Mouse (Mus musculus) heart, embryonic 10.5 days (tissue): ENCODE measurements around the gene Atl1. TPM values are rescaled to one million over a fixed set of nuclear protein-coding genes. Genes with fewer than 3 reads are reported as not detected.

Experiments used
- DNase-seq: peaks from one replicate; pipeline ENCODE4 v3.0.0-alpha.2; 2017; ENCODE audit warnings: low spot score
- H3K27ac ChIP-seq: fragments of 300-500 bp; sonication (generic); 2 replicates; pipeline ENCODE4 v1.5.1; 2016; ENCODE audit warnings: mild to moderate bottlenecking
- H3K27me3 ChIP-seq: fragments of 300-500 bp; sonication (generic); 2 replicates; pipeline ENCODE4 v1.6.1; 2016; ENCODE audit warnings: mild to moderate bottlenecking; ENCODE audit not compliant: poor library complexity, insufficient read depth, severe bottlenecking
- H3K36me3 ChIP-seq: fragments of 300-500 bp; sonication (generic); 2 replicates; pipeline ENCODE4 v1.6.1; 2016; ENCODE audit warnings: mild to moderate bottlenecking, moderate library complexity
- H3K4me1 ChIP-seq: fragments of 300-500 bp; sonication (generic); 2 replicates; pipeline ENCODE4 v1.6.1; 2016; ENCODE audit warnings: mild to moderate bottlenecking
- H3K4me3 ChIP-seq: fragments of 300-500 bp; sonication (generic); 2 replicates; pipeline ENCODE4 v1.5.1; 2016; ENCODE audit warnings: mild to moderate bottlenecking, moderate library complexity
- H3K9me3 ChIP-seq: fragments of 300-500 bp; sonication (generic); 2 replicates; pipeline ENCODE4 v1.6.1; 2016; ENCODE audit warnings: mild to moderate bottlenecking, moderate library complexity
- WGBS: fragments of 180-500 bp; shearing (Covaris S2); methylation state at CpG from one replicate; pipeline ENCODE4 v1.1.7; 2016; 5-methylcytosine and 5-hydroxymethylcytosine counted together
- polyA plus RNA-seq: library from polyadenylated mRNA; unstranded; fragments of >200 nt; fragmentation: Nextera tagmentation; extraction: Ambion mirVana; gene quantifications from 2 replicates; pipeline ENCODE4 v1.2.1, GENCODE M21; 2016

Atl1 gene
- polyA plus RNA-seq, 1 experiment from 2014 or later: 6.5 TPM

- no peak for DNase-seq
- H3K27me3 ChIP-seq: no peaks in the 10 kb centered on the region
- no peak overlapping the region for H3K27ac ChIP-seq
- 74% methylated on average over 3 of the region's 3 CpGs for WGBS
- no peak overlapping the region for H3K4me3 ChIP-seq
- no peaks in the 10 kb centered on the region for H3K9me3 ChIP-seq
- H3K36me3 ChIP-seq: no peaks in the 10 kb centered on the region
- H3K4me1 ChIP-seq: no peaks in the 10 kb centered on the region
Observed at GRCm38 (mm10) chr12:69923128-69923527, 30.7 kb downstream of the Atl1 start.

- DNase-seq: no peak
- Histone ChIP-seq H3K36me3 (no peaks in the 10 kb centered on the region), H3K4me3 (no peak overlapping the region), H3K9me3 (no peaks in the 10 kb centered on the region), H3K4me1 (no peaks in the 10 kb centered on the region), H3K27me3 (no peaks in the 10 kb centered on the region), H3K27ac (no peak overlapping the region)
- WGBS: 46% methylated on average over 3 of the region's 3 CpGs
Observed at GRCm38 (mm10) chr12:69923603-69924002, 31.2 kb downstream of the Atl1 start.

- Histone ChIP-seq H3K36me3 (no peaks in the 10 kb centered on the region), H3K9me3 (no peaks in the 10 kb centered on the region), H3K27ac (no peak overlapping the region), H3K27me3 (no peaks in the 10 kb centered on the region), H3K4me1 (no peaks in the 10 kb centered on the region), H3K4me3 (no peak overlapping the region)
- WGBS: 11% methylated on average over 5 of the region's 5 CpGs
- DNase-seq: no peak
Observed at GRCm38 (mm10) chr12:69924012-69924411, 31.6 kb downstream of the Atl1 start.

GRCm38 (mm10) chr12:69926716-69927115 lies 34.3 kb downstream of the Atl1 start:
- Histone ChIP-seq H3K9me3 (no peaks in the 10 kb centered on the region), H3K27me3 (no peaks in the 10 kb centered on the region), H3K27ac (no peak overlapping the region), H3K4me3 (no peak overlapping the region), H3K36me3 (no peaks in the 10 kb centered on the region), H3K4me1 (no peaks in the 10 kb centered on the region)
- WGBS: 27% methylated on average over 7 of the region's 7 CpGs
- no peak for DNase-seq

- H3K4me1 ChIP-seq: no peaks in the 10 kb centered on the region
- H3K4me3 ChIP-seq: no peak overlapping the region
- no peak for DNase-seq
- H3K27me3 ChIP-seq: no peaks in the 10 kb centered on the region
- H3K9me3 ChIP-seq: no peaks in the 10 kb centered on the region
- H3K27ac ChIP-seq: no peak overlapping the region
- WGBS: 78% methylated on average over 5 of the region's 5 CpGs
- peaks cover 5% of the 10 kb centered on the region; the same call in 1 of the 2 replicates for H3K36me3 ChIP-seq
Observed at GRCm38 (mm10) chr12:69937731-69938130, 45.3 kb downstream of the Atl1 start.

GRCm38 (mm10) chr12:69939291-69939690 lies 46.9 kb downstream of the Atl1 start:
- no peak for DNase-seq
- Histone ChIP-seq H3K4me1 (no peaks in the 10 kb centered on the region), H3K9me3 (no peaks in the 10 kb centered on the region), H3K27me3 (no peaks in the 10 kb centered on the region), H3K4me3 (no peak overlapping the region), H3K36me3 (peaks cover 5% of the 10 kb centered on the region; the same call in 1 of the 2 replicates), H3K27ac (no peak overlapping the region)
- WGBS: 50% methylated on average over 2 of the region's 2 CpGs

- H3K36me3 ChIP-seq: peaks cover 5% of the 10 kb centered on the region; the same call in 1 of the 2 replicates
- no peaks in the 10 kb centered on the region for H3K27me3 ChIP-seq
- H3K9me3 ChIP-seq: no peaks in the 10 kb centered on the region
- DNase-seq: no peak
- no peak overlapping the region for H3K4me3 ChIP-seq
- H3K27ac ChIP-seq: no peak overlapping the region
- H3K4me1 ChIP-seq: no peaks in the 10 kb centered on the region
- 55% methylated on average over 1 of the region's 1 CpGs for WGBS
Observed at GRCm38 (mm10) chr12:69941655-69942329, 49.4 kb downstream of the Atl1 start.

- Histone ChIP-seq H3K4me3 (no peak overlapping the region), H3K4me1 (no peaks in the 10 kb centered on the region), H3K27ac (no peak overlapping the region), H3K9me3 (no peaks in the 10 kb centered on the region), H3K27me3 (no peaks in the 10 kb centered on the region), H3K36me3 (no peaks in the 10 kb centered on the region)
- WGBS: 83% methylated on average over 5 of the region's 5 CpGs
- no peak for DNase-seq
Observed at GRCm38 (mm10) chr12:69945861-69946260, 53.4 kb downstream of the Atl1 start.

- Histone ChIP-seq H3K27me3 (no peaks in the 10 kb centered on the region), H3K4me3 (no peak overlapping the region), H3K9me3 (no peaks in the 10 kb centered on the region), H3K27ac (no peak overlapping the region), H3K36me3 (no peaks in the 10 kb centered on the region), H3K4me1 (no peaks in the 10 kb centered on the region)
- WGBS: 62% methylated on average over 3 of the region's 3 CpGs
- DNase-seq: no peak
Observed at GRCm38 (mm10) chr12:69947502-69947901, 55.1 kb downstream of the Atl1 start.

GRCm38 (mm10) chr12:69957378-69957777 lies 65.0 kb downstream of the Atl1 start:
- 82% methylated on average over 2 of the region's 2 CpGs for WGBS
- no peak for DNase-seq
- no peaks in the 10 kb centered on the region for H3K27me3 ChIP-seq
- no peaks in the 10 kb centered on the region for H3K4me1 ChIP-seq
- no peak overlapping the region for H3K4me3 ChIP-seq
- H3K36me3 ChIP-seq: peaks cover 32% of the 10 kb centered on the region
- H3K9me3 ChIP-seq: no peaks in the 10 kb centered on the region
- H3K27ac ChIP-seq: no peak overlapping the region

- DNase-seq: no peak
Observed at GRCm38 (mm10) chr12:69962468-69962867, 70.1 kb downstream of the Atl1 start.

GRCm38 (mm10) chr12:69963141-69963540 lies 70.7 kb downstream of the Atl1 start:
- no peak for DNase-seq
- Histone ChIP-seq H3K36me3 (peaks cover 76% of the 10 kb centered on the region), H3K27ac (no peak overlapping the region), H3K9me3 (no peaks in the 10 kb centered on the region), H3K4me3 (no peak overlapping the region), H3K27me3 (no peaks in the 10 kb centered on the region), H3K4me1 (no peaks in the 10 kb centered on the region)
- WGBS: 90% methylated on average over 6 of the region's 6 CpGs

More at GRCm38 (mm10) chr12:69962468-69962867, 70.1 kb downstream of the Atl1 start:
- Histone ChIP-seq H3K4me3 (no peak overlapping the region), H3K9me3 (no peaks in the 10 kb centered on the region), H3K27me3 (no peaks in the 10 kb centered on the region), H3K4me1 (no peaks in the 10 kb centered on the region), H3K36me3 (peaks cover 69% of the 10 kb centered on the region), H3K27ac (no peak overlapping the region)
- 61% methylated on average over 4 of the region's 4 CpGs for WGBS

- peaks cover 93% of the 10 kb centered on the region for H3K36me3 ChIP-seq
- H3K27me3 ChIP-seq: no peaks in the 10 kb centered on the region
- DNase-seq: no peak
- H3K27ac ChIP-seq: no peak overlapping the region
- H3K9me3 ChIP-seq: no peaks in the 10 kb centered on the region
- WGBS: 90% methylated on average over 3 of the region's 3 CpGs
- H3K4me3 ChIP-seq: no peak overlapping the region
- no peaks in the 10 kb centered on the region for H3K4me1 ChIP-seq
Observed at GRCm38 (mm10) chr12:69965644-69966043, 73.2 kb downstream of the Atl1 start.

- H3K36me3 ChIP-seq: peaks cover 93% of the 10 kb centered on the region
- H3K27me3 ChIP-seq: no peaks in the 10 kb centered on the region
- no peak overlapping the region for H3K27ac ChIP-seq
- H3K4me1 ChIP-seq: no peaks in the 10 kb centered on the region
- no peak overlapping the region for H3K4me3 ChIP-seq
- H3K9me3 ChIP-seq: no peaks in the 10 kb centered on the region
- 67% methylated on average over 5 of the region's 5 CpGs for WGBS
- DNase-seq: no peak
Observed at GRCm38 (mm10) chr12:69966071-69966470, 73.7 kb downstream of the Atl1 start.
